ENCODE assay signal across 8 mouse cellular contexts in the genomic region with DNA sequence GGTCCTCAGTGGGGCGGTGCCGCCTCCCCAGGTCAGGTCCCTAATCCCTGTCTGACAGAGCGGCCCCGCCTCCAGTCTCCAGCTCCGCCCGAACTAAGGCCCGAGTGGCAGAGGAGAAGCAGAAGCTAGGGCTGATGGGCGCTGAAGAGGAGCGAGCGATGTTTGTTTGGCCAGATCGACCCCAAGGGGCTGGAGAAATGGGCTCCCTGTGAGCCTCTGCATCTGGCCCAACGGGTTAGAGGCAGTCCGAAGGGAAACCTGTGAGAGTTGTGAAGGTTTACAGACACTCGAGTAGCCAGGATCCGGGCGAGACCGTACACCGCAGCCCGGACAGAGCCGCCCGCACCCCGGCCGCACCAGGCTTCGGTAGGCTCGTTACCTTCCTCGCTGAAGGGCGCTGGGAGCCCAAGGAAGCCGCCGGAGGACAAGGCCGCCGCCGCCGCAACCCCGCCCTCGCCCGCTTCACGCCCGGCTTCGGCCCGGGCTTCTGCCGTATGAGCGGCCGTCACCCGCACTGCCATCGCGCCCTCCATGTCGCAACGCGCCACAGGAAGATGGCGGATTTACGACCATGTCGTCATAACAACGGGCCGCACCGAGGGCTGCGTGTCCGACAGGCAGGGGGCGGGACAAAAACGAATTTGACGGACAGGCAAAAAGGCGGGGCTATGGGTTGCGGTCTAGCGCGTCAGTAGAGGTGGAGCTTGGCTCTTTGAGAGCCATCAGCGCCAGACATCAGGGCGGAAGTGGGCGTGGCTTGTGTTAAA. TPM values are rescaled to one million over a fixed set of nuclear protein-coding genes. Genes with fewer than 3 reads are reported as not detected.
DNase-seq lines count a peak whose midpoint lies in the region; ATAC-seq lines count a peak whose summit lies in the region.

No protein-coding gene starts in this region.

- peak; percentile 88 for ATAC-seq in inflammation-experienced regulatory T-cells, adult 6 months
- peak; percentile 95 for ATAC-seq in megakaryocyte-erythroid progenitor cell, adult 5-6 weeks (replicated peaks; ENCODE audit: low FRiP score, low TSS enrichment, poor library complexity, severe bottlenecking)

- DNase-seq in adipocyte (ENCODE audit: low spot score) = peak; percentile 100
- DNase-seq in embryo, embryonic 10 days (ENCODE audit: low spot score) = peak; percentile 100
- peak; percentile 98 for DNase-seq in gastrocnemius, postnatal 10 days
- DNase-seq in left cerebral cortex, postnatal 10 days (ENCODE audit: extremely low spot score in 1 of 2, low spot score in 2 of 2) = peak; percentile 99 to 100
- DNase-seq in right cerebral cortex, postnatal 25 days = peak; percentile 98
- DNase-seq in urinary bladder, postnatal 4 days (ENCODE audit: low spot score in 2 of 2) = peak; percentile 99 to 100

- intact Hi-C loops in left cerebral cortex, postnatal 10 days (cut with DNase I) = no loop called here

RNA-seq across cellular contexts. Expression of a gene that starts 12.0 kb away (rescaled TPM):
- total RNA-seq in gastrocnemius, postnatal 10 days (2021) = 1 to 10 TPM in 1 of 2 experiments, under 1 TPM in 1; 0.63 to 1.7 TPM
- 1 to 10 TPM; 2.9 to 6.5 (median 4.8) TPM for polyA plus RNA-seq in inflammation-experienced regulatory T-cells, adult 6 months (2017; shearing (Covaris generic))
- 1 to 10 TPM; 5.7 to 6.5 TPM for total RNA-seq in left cerebral cortex, postnatal 10 days (2021)
- total RNA-seq in megakaryocyte-erythroid progenitor cell, adult 5-6 weeks (2014; fragmentation: Nextera tagmentation) = 1.2 and 5.0 TPM in 2 replicates
- total RNA-seq in megakaryocyte-erythroid progenitor cell, adult 5-6 weeks (2017) = 0.34 and 2.9 TPM in 2 replicates

RNA-seq across cellular contexts. Expression of a gene that starts 15.2 kb away (rescaled TPM):
- 10 to 100 TPM; 10.8 to 17.3 TPM for total RNA-seq in gastrocnemius, postnatal 10 days (2021)
- 10 to 100 TPM; 22.1 to 49.8 (median 23.6) TPM for polyA plus RNA-seq in inflammation-experienced regulatory T-cells, adult 6 months (2017; shearing (Covaris generic))
- 10 to 100 TPM; 30.8 to 31.3 TPM for total RNA-seq in left cerebral cortex, postnatal 10 days (2021)
- total RNA-seq in megakaryocyte-erythroid progenitor cell, adult 5-6 weeks (2014; fragmentation: Nextera tagmentation) = 47.7 and 60.9 TPM in 2 replicates
- 10.5 and 20.8 TPM in 2 replicates for total RNA-seq in megakaryocyte-erythroid progenitor cell, adult 5-6 weeks (2017)

RNA-seq across cellular contexts. Expression of a gene that starts 15.3 kb away (rescaled TPM):
- total RNA-seq in gastrocnemius, postnatal 10 days (2021) = 10 to 100 TPM; 34.1 to 39.2 TPM
- 1 to 10 TPM; 3.5 to 6.9 (median 4.6) TPM for polyA plus RNA-seq in inflammation-experienced regulatory T-cells, adult 6 months (2017; shearing (Covaris generic))
- total RNA-seq in left cerebral cortex, postnatal 10 days (2021) = 10 to 100 TPM; 66.4 to 66.7 TPM
- total RNA-seq in megakaryocyte-erythroid progenitor cell, adult 5-6 weeks (2014; fragmentation: Nextera tagmentation) = 32.8 and 43.6 TPM in 2 replicates
- total RNA-seq in megakaryocyte-erythroid progenitor cell, adult 5-6 weeks (2017) = 21.9 and 23.4 TPM in 2 replicates

RNA-seq across cellular contexts. Expression of a gene that starts 18.7 kb away (rescaled TPM):
- total RNA-seq in gastrocnemius, postnatal 10 days (2021) = under 1 TPM; 0.65 to 0.73 TPM
- not detected for polyA plus RNA-seq in inflammation-experienced regulatory T-cells, adult 6 months (2017; shearing (Covaris generic))
- total RNA-seq in left cerebral cortex, postnatal 10 days (2021) = 1 to 10 TPM in 1 of 2 experiments, under 1 TPM in 1; 0.88 to 1.4 TPM
- not detected in 2 replicates for total RNA-seq in megakaryocyte-erythroid progenitor cell, adult 5-6 weeks (2014; fragmentation: Nextera tagmentation)
- 0.80 TPM in 1 of 2 replicates, not detected in the other for total RNA-seq in megakaryocyte-erythroid progenitor cell, adult 5-6 weeks (2017)

RNA-seq across cellular contexts. Expression of a gene that starts 23.9 kb away (rescaled TPM):
- total RNA-seq in gastrocnemius, postnatal 10 days (2021) = 10 to 100 TPM; 10.8 to 12.1 TPM
- 10 to 100 TPM; 14.0 to 14.9 (median 14.5) TPM for polyA plus RNA-seq in inflammation-experienced regulatory T-cells, adult 6 months (2017; shearing (Covaris generic))
- total RNA-seq in left cerebral cortex, postnatal 10 days (2021) = 10 to 100 TPM; 31.6 to 37.4 TPM
- total RNA-seq in megakaryocyte-erythroid progenitor cell, adult 5-6 weeks (2014; fragmentation: Nextera tagmentation) = 35.8 and 38.7 TPM in 2 replicates
- 17.2 and 36.1 TPM in 2 replicates for total RNA-seq in megakaryocyte-erythroid progenitor cell, adult 5-6 weeks (2017)

Comparison
In these comparisons a context has a peak if more than half of its experiments do, and no peak if none do; other contexts are left out.
1. Peak in every context shown above with its lines: DNase-seq and ATAC-seq.